Mouse (Mus musculus) liver, embryonic 11.5 days (tissue): Measurements from ENCODE around the gene Pappa. TPM values are rescaled to one million over a fixed set of nuclear protein-coding genes. Genes with fewer than 3 reads are reported as not detected.
A peak's percentile ranks its signal among the peaks of the same experiment; 100 is the strongest.

ENCODE experiments used
- ATAC-seq: fragments of 200-750 bp; cut with Nextera tagmentation; replicated peaks from 2 replicates; pipeline ENCODE4 v1.8.0; 2017; ENCODE audit warnings: moderate number of reproducible peaks, mild to moderate bottlenecking, moderate TSS enrichment, moderate library complexity; ENCODE audit not compliant: low FRiP score
- DNase-seq: peaks from one replicate; pipeline ENCODE4 v3.0.0-alpha.2; 2017; ENCODE audit warnings: low spot score
- H3K27ac ChIP-seq: fragments of 300-500 bp; sonication (generic); 2 replicates; pipeline ENCODE4 v1.5.1; 2014; ENCODE audit warnings: mild to moderate bottlenecking, low read depth, low read length, control low read depth
- H3K27me3 ChIP-seq: fragments of 300-500 bp; sonication (generic); replicated peaks from 2 replicates; pipeline ENCODE4 v1.6.1; 2014; ENCODE audit warnings: low read length, mixed read lengths; ENCODE audit not compliant: control insufficient read depth, insufficient read depth
- H3K36me3 ChIP-seq: fragments of 300-500 bp; sonication (generic); 2 replicates; pipeline ENCODE4 v1.6.1; 2014; ENCODE audit warnings: mild to moderate bottlenecking, low read length, moderate library complexity, mixed read lengths; ENCODE audit not compliant: control insufficient read depth, insufficient read depth
- H3K4me1 ChIP-seq: fragments of 300-500 bp; sonication (generic); replicated peaks from 2 replicates; pipeline ENCODE4 v1.6.1; 2014; ENCODE audit warnings: low read length, mixed read lengths; ENCODE audit not compliant: control insufficient read depth, insufficient read depth
- H3K4me2 ChIP-seq: fragments of 300-500 bp; sonication (generic); 2 replicates; pipeline ENCODE4 v1.6.1; 2014; ENCODE audit warnings: mild to moderate bottlenecking, control low read depth, moderate library complexity
- H3K4me3 ChIP-seq: fragments of 300-500 bp; sonication (generic); 2 replicates; pipeline ENCODE4 v1.5.1; 2014; ENCODE audit warnings: low read depth, low read length, control low read depth
- H3K9ac ChIP-seq: fragments of 300-500 bp; sonication (generic); 2 replicates; pipeline ENCODE4 v1.6.1; 2014; ENCODE audit warnings: low read depth, low read length, control low read depth
- H3K9me3 ChIP-seq: fragments of 300-500 bp; sonication (generic); 2 replicates; pipeline ENCODE4 v1.6.1; 2016; ENCODE audit warnings: low read length, inconsistent platforms, mixed read lengths; ENCODE audit not compliant: control insufficient read depth
- WGBS: fragments of 180-500 bp; shearing (Covaris S2); extraction: QIAGEN DNeasy Blood & Tissue Kit; methylation state at CpG from one replicate; pipeline ENCODE4 v1.1.7; 2014; 5-methylcytosine and 5-hydroxymethylcytosine counted together
- polyA plus RNA-seq: library from polyadenylated mRNA; unstranded; fragments of >200 nt; fragmentation: Nextera tagmentation; extraction: Ambion mirVana; gene quantifications from 2 replicates; pipeline ENCODE4 v1.2.1, GENCODE M21; 2014

Pappa gene
- polyA plus RNA-seq, 1 experiment from 2014 or later, result 0.40 TPM

DNA sequence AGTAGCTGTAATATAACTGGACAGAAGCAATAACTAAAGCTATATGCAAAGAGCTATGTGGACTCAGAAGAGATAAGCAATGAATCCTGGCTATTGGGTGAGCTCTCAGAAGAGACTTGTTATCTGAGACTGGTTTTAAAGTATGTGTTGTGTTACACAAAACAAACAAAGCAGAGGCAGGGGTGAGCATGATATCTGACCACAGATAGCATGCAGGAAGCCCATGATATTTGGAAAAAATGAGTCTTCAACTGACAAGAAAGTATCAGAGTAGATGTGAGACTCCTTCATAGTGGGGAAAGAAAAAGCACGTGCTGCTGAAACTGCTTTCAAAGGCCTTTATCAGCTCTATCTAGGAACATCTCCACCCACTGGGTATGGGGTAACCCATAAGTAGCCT, 161.2 kb downstream of the Pappa start:
- ATAC-seq, result peak; percentile 65

DNA sequence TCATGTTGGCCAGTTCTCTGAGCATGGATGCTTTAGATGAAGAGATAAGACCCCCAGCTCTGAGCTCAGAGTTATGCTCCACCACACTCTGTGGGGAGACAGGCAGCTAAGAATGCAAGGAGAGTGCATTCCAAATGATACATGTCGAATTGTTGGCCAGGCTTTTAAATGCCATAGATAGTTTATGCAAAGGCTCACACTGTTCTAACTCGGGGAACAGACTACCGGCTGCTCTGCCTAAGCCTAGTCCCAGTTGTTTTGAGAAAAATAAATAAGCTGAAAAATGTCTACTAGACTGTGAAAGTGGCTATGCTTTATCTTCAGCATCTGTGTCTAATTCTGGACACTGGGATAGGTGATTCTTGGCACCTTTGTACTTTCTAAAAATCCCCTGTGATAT, 165.3 kb downstream of the Pappa start:
- Histone ChIP-seq H3K27ac (no peak overlapping the region), H3K4me2 (no peak overlapping the region), H3K27me3 (no peaks in the 10 kb centered on the region), H3K9me3 (no peaks in the 10 kb centered on the region), H3K4me3 (no peak overlapping the region), H3K36me3 (no peaks in the 10 kb centered on the region), H3K4me1 (peaks cover 5% of the 10 kb centered on the region; the same call in 1 of the 2 replicates), H3K9ac (no peak overlapping the region)
- DNase-seq, result no peak
- no peak for ATAC-seq
- 70% methylated on average over 3 of the region's 3 CpGs for WGBS

More for the DNA sequence above, 161.2 kb downstream of the Pappa start:
- Histone ChIP-seq H3K4me3 (no peak overlapping the region), H3K9me3 (no peaks in the 10 kb centered on the region), H3K9ac (no peak overlapping the region), H3K4me1 (peaks cover 14% of the 10 kb centered on the region), H3K27me3 (no peaks in the 10 kb centered on the region), H3K4me2 (no peak overlapping the region), H3K27ac (no peak overlapping the region), H3K36me3 (no peaks in the 10 kb centered on the region)
- 20% methylated on average over 1 of the region's 1 CpGs for WGBS
- DNase-seq, result no peak

DNA sequence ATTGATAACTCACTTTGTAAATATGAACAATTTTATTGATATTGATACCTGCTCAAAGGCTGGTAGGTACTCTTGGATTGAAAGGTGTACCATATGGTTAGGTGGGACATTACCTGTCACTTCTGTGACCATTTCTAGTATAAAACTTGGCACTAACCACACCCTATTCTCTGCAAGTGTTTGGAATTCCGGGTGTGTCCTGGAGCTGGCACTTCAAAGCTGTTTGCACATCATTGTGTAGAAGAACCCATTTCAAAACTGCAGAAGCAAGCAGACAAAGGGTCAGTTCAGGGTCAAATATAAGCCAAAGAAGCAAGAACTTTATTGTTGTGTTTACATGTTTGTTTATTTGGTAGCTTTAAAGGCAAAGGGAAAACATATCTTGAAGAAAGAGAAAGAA, 171.8 kb downstream of the Pappa start:
- H3K27ac ChIP-seq, result no peak overlapping the region
- 63% methylated on average over 1 of the region's 1 CpGs for WGBS

DNA sequence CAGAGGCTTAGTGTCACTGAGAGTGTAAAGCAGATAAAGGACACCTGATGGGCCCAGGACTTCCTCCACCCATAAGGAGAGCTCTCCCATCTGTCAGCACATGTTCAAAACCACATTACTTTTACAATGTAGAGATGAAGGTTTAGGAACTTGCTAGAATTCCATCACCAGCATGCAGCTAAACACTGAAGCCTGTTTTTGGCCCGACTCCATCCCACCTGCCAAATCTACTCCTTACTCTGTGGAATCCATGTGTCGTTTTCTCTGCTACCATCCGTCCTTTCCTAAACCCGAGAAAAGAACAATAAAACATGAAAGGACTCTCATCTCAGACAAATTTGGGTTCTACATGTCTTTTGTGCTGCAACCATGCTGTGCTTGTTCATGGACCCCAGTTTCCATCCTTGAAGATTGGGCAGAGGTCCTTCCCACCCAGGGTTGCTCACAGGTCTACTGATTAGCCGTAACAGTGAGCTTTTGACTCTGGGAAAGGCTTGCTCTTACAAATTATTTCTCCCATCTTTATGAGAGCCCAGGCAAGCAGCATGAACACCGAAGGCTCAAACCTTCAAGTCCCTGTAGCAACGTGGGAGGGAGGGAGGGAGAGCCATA, 172.5 kb downstream of the Pappa start:
- DNase-seq (no peak), ATAC-seq (no peak)
- Histone ChIP-seq H3K4me3 (no peak overlapping the region), H3K27ac (no peak overlapping the region), H3K9ac (no peak overlapping the region), H3K36me3 (no peaks in the 10 kb centered on the region), H3K4me1 (no peaks in the 10 kb centered on the region; the same call in 1 of the 2 replicates), H3K4me2 (no peak overlapping the region), H3K27me3 (no peaks in the 10 kb centered on the region), H3K9me3 (no peaks in the 10 kb centered on the region)
- 68% methylated on average over 7 of the region's 7 CpGs for WGBS

More for the DNA sequence above, 171.8 kb downstream of the Pappa start:
- Histone ChIP-seq H3K4me1 (no peaks in the 10 kb centered on the region; the same call in 1 of the 2 replicates), H3K4me2 (no peak overlapping the region), H3K9ac (no peak overlapping the region), H3K9me3 (no peaks in the 10 kb centered on the region), H3K36me3 (no peaks in the 10 kb centered on the region), H3K4me3 (no peak overlapping the region), H3K27me3 (no peaks in the 10 kb centered on the region)
- ATAC-seq (no peak), DNase-seq (no peak)

DNA sequence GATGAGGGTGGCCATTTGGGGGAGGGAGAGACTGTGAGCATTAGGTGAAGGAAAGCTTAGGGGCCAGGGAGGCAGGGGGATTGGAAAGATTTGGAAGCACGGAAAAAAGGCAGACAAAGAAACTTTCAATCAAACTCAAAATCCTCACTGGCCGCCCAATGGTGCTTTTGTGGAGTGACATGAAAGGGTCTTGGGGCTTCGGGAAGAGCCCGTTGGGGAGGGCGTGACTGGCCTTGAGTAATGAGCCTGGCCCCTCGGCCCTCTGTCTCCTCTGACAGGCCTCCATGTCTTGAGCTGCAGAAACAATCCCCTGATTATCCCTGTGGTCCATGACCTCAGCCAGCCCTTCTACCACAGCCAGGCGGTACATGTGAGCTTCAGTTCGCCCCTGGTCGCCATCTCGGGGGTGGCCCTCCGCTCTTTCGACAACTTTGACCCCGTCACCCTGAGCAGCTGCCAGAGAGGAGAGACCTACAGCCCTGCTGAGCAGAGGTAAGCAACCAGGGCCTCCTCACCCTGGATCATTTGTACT, 173.1 kb downstream of the Pappa start:
- H3K4me3 ChIP-seq, result no peak overlapping the region
- ATAC-seq, result no peak
- H3K36me3 ChIP-seq, result no peaks in the 10 kb centered on the region
- no peaks in the 10 kb centered on the region; the same call in 1 of the 2 replicates for H3K4me1 ChIP-seq
- H3K27ac ChIP-seq, result no peak overlapping the region
- no peaks in the 10 kb centered on the region for H3K27me3 ChIP-seq
- DNase-seq, result no peak
- H3K4me2 ChIP-seq, result no peak overlapping the region
- H3K9me3 ChIP-seq, result no peaks in the 10 kb centered on the region
- WGBS, result 56% methylated on average over 13 of the region's 13 CpGs
- H3K9ac ChIP-seq, result no peak overlapping the region

DNA sequence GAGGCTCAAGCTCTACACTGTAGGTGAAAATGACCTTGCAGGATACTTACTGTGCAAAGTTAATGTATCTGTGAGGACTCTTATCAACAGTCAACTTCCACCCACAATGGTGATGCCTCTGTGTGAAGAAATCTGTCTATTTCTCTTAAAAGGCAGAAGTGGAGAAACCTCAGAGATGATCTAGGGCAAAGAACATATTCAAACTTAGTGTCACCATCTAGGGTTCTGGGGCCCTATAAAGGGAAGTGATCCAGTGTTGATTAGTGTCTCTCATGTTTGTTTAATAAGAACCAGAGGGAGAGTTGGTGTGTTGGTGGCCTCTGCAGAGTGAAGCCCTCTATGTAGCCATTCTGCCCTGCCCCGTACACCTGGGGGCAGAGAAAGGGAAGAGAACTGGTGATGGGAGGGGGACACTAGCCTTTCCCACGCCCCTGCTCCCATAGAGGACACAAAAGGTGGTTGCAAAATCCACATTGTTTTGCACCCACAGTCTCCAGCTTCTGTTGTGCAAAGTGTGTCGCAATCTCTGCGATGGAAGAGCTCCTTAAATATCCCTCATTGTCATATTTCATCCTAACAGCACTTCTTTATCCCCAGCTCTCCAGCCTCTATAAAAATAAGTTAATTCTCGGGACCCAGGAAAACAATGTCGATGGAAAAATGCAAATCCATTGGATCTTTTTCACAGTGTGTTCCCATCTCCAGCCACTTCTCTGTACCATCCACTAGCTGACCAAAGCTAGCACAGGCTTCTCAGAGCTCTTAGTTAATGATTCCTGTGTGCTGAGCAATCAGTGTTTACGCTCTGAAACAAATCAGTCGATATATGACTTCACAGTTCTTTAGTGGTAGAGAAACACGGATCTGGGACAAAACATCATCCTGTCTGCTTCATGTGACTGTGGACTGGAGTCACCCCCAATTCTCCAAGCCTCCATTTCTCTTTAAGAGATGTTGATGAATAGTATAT, 174.5 kb downstream of the Pappa start:
- no peaks in the 10 kb centered on the region for H3K27me3 ChIP-seq
- no peaks in the 10 kb centered on the region; the same call in 1 of the 2 replicates for H3K4me1 ChIP-seq
- H3K9ac ChIP-seq, result no peak overlapping the region
- ATAC-seq, result peak; percentile 51; the same call in 1 of the 2 replicates
- no peak for DNase-seq
- WGBS, result 65% methylated on average over 9 of the region's 9 CpGs
- no peaks in the 10 kb centered on the region for H3K36me3 ChIP-seq
- H3K4me2 ChIP-seq, result no peak overlapping the region
- no peaks in the 10 kb centered on the region for H3K9me3 ChIP-seq
- H3K4me3 ChIP-seq, result no peak overlapping the region
- no peak overlapping the region for H3K27ac ChIP-seq

DNA sequence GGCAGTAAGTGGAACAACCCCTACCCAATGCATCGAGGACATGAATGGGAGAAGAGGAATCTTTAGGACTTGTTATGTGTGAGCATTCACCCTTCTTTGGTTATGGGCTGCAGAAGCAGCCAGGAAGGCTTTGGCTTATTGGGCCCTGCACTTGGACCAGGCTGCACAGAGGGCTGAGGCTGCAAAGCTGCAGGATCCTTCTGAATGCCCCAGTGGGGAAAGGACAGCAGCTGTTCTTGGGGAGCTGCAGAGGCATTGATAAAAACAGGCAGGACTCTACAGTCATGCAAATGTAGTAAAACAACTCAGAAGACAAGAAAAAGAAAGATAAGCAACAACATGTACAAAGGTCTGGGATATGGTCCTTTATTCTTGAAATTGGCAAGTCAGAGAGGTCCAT, 175.4 kb downstream of the Pappa start:
- DNase-seq (no peak), ATAC-seq (no peak)
- Histone ChIP-seq H3K4me1 (no peaks in the 10 kb centered on the region; the same call in 1 of the 2 replicates), H3K9ac (no peak overlapping the region), H3K36me3 (no peaks in the 10 kb centered on the region), H3K27ac (no peak overlapping the region), H3K4me3 (no peak overlapping the region), H3K9me3 (no peaks in the 10 kb centered on the region), H3K27me3 (no peaks in the 10 kb centered on the region), H3K4me2 (no peak overlapping the region)
- WGBS, result 67% methylated on average over 1 of the region's 1 CpGs

DNA sequence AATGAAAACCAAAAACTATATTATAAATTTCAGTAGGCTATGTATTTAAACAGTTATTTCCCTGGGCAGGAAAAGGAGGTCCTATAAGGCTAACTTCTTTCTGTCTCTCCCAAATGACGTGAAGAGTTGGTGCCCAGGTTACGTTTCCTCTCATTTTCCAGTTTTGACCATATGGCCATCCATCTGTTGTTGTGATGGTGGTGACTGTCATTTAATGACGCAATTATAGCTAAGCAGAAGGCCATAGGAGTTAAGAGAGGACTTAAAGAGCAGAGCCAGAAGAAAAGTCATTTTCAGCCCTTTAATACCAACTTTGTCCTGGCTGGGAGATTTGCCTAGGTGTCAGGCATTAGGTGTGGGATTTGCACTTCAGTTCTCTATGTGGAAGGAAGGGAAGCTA, 176.5 kb downstream of the Pappa start:
- WGBS, result 70% methylated on average over 3 of the region's 3 CpGs
- Histone ChIP-seq H3K4me3 (no peak overlapping the region), H3K4me1 (no peaks in the 10 kb centered on the region; the same call in 1 of the 2 replicates), H3K9me3 (no peaks in the 10 kb centered on the region), H3K9ac (no peak overlapping the region), H3K36me3 (no peaks in the 10 kb centered on the region), H3K27me3 (no peaks in the 10 kb centered on the region), H3K27ac (no peak overlapping the region), H3K4me2 (no peak overlapping the region)
- DNase-seq, result no peak
- no peak for ATAC-seq
